21 mouse cellular contexts compared by ENCODE assay signal in the genomic region with DNA sequence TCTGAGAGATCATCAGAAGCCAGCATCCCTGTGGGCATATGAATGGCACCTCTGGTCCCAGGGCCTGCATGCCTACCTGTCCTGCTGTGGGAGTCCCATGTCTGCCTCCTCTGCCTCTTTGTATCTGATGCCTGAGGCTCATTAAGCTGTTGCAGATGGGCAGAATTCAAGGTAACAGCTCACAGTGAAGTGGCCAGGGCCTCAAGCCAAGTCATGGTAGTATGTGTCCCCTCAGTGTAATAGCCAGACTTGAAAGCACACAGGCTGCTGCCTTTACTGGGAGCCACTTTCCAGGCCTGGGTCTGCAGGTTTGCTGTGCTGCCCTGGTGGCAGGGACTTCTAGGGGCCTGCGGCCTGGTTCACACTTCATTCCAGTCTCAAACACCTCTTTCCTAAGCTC. TPM values are rescaled to one million over a fixed set of nuclear protein-coding genes. Genes with fewer than 3 reads are reported as not detected.
DNase-seq lines count a peak whose midpoint lies in the region; ATAC-seq and TF ChIP-seq lines count a peak whose summit lies in the region.
"Had no signal": no experiment of that assay in that cellular context is flagged by ENCODE, and none has a peak within 500 bp of the region (broad histone marks: within the 10 kb centered on the region; RNA-seq: fewer than 3 reads in every experiment).

No protein-coding gene starts in this region.

- no peak overlapping the region for H3K4me2 ChIP-seq in stomach, postnatal 0 days (replicated peaks; ENCODE audit: low read depth)
- H3K4me2 ChIP-seq: embryonic facial prominence, embryonic 12.5 days; forebrain, embryonic 13.5 days; forebrain, embryonic 15.5 days had no signal

- no peak for ATAC-seq in stomach, postnatal 0 days (ENCODE audit: low FRiP score, low TSS enrichment)
- ATAC-seq: activated CD4-positive, CD25-positive, alpha-beta regulatory T cell, adult 4 months; CD4-positive, CD25-positive, alpha-beta regulatory T cell, adult 4 months; forebrain, embryonic 13.5 days; forebrain, embryonic 15.5 days; forebrain, postnatal 0 days; Patski had no signal

- no peak for TF ChIP-seq EP300 in stomach, postnatal 0 days (optimal IDR thresholded peaks at IDR 0.05)

- H3K27ac ChIP-seq in cerebellum, adult 2 months (ENCODE audit: insufficient read depth, low read length) = no peak overlapping the region
- H3K27ac ChIP-seq in stomach, postnatal 0 days (replicated peaks) = peak overlapping the region; percentile 2; the same call in 1 of the 2 replicates
- H3K27ac ChIP-seq: embryonic facial prominence, embryonic 10.5 days; embryonic facial prominence, embryonic 12.5 days; forebrain, embryonic 13.5 days; forebrain, embryonic 15.5 days had no signal

- 96% methylated on average over 1 of the region's 1 CpGs for WGBS in cerebellum, adult 2 months
- 96% methylated on average over 1 of the region's 1 CpGs for WGBS in stomach, postnatal 0 days

- peak; percentile 54 to 65 for DNase-seq in cerebellum, postnatal 10 days
- no peak for DNase-seq in cerebellum, adult 2 months
- DNase-seq in left cerebral cortex, postnatal 4 days = peak; percentile 22
- no peak for DNase-seq in left cerebral cortex, postnatal 14 days (ENCODE audit: low spot score in 2 of 2)
- no peak for DNase-seq in stomach, postnatal 0 days (ENCODE audit: low spot score)
- DNase-seq: adrenal gland, adult 8-10 months; adrenal gland, postnatal 14 days; B cell, adult 2 months; cerebellum, adult 11-12 months; cerebellum, adult 8-10 months; cerebellum, adult 9-11 months; forebrain, postnatal 0 days had no signal

- H3K9me3 ChIP-seq in stomach, postnatal 0 days (ENCODE audit: control insufficient read depth, low read length) = no peaks in the 10 kb centered on the region
- H3K9me3 ChIP-seq: embryonic facial prominence, embryonic 12.5 days; forebrain, embryonic 13.5 days; forebrain, embryonic 15.5 days; G1E had no signal

- no peak overlapping the region for H3K9ac ChIP-seq in stomach, postnatal 0 days (ENCODE audit: low read length)
- H3K9ac ChIP-seq: embryonic facial prominence, embryonic 12.5 days; forebrain, embryonic 13.5 days; forebrain, embryonic 15.5 days; forebrain, postnatal 0 days had no signal

- TF ChIP-seq POLR2A in cerebellum, adult 2 months (IDR thresholded peaks at IDR 0.05; ENCODE audit: borderline replicate concordance, insufficient read depth, low read length) = no peak

- no peak overlapping the region for H3K4me3 ChIP-seq in cerebellum, adult 2 months (replicated peaks; ENCODE audit: insufficient read depth, low read depth, low read length)
- H3K4me3 ChIP-seq in stomach, postnatal 0 days (ENCODE audit: low read depth, low read length) = no peak overlapping the region
- H3K4me3 ChIP-seq: embryonic facial prominence, embryonic 10.5 days; embryonic facial prominence, embryonic 12.5 days; forebrain, embryonic 13.5 days; forebrain, embryonic 15.5 days had no signal

- H3K27me3 ChIP-seq in cerebellum, adult 2 months (ENCODE audit: control insufficient read depth, insufficient read depth, low read length) = no peaks in the 10 kb centered on the region
- H3K27me3 ChIP-seq in stomach, postnatal 0 days (ENCODE audit: control insufficient read depth, insufficient read depth, low read length) = no peaks in the 10 kb centered on the region
- H3K27me3 ChIP-seq: CH12.LX; embryonic facial prominence, embryonic 12.5 days; forebrain, embryonic 13.5 days; forebrain, embryonic 15.5 days; Patski had no signal

- H3K4me1 ChIP-seq in cerebellum, adult 2 months (ENCODE audit: control insufficient read depth, insufficient read depth, low read length) = no peaks in the 10 kb centered on the region
- H3K4me1 ChIP-seq in stomach, postnatal 0 days (replicated peaks; ENCODE audit: control insufficient read depth, insufficient read depth) = no peaks in the 10 kb centered on the region
- H3K4me1 ChIP-seq: embryonic facial prominence, embryonic 10.5 days; embryonic facial prominence, embryonic 12.5 days; forebrain, embryonic 13.5 days; forebrain, embryonic 15.5 days had no signal

- H3K36me3 ChIP-seq in stomach, postnatal 0 days (ENCODE audit: control insufficient read depth, insufficient read depth, low read length) = peaks cover 23% of the 10 kb centered on the region

- intact Hi-C loops in left cerebral cortex, postnatal 4 days (cut with DNase I) = no loop called here
- intact Hi-C loops in left cerebral cortex, postnatal 14 days (cut with DNase I) = no loop called here

- no peak for TF ChIP-seq CTCF in cerebellum, adult 2 months (IDR thresholded peaks at IDR 0.05; ENCODE audit: borderline replicate concordance, insufficient read depth, low read depth, low read length)
- TF ChIP-seq CTCF in stomach, postnatal 0 days (IDR thresholded peaks at IDR 0.05; ENCODE audit: low read depth) = no peak

RNA-seq across cellular contexts. Expression of gene B3gntl1, which starts 55.6 kb away (rescaled TPM):
- 5.4 and 5.5 TPM in 2 replicates for polyA plus RNA-seq in cerebellum, adult 2 months (2012; rRNA removed)
- total RNA-seq in left cerebral cortex, postnatal 4 days (2021) = 1 to 10 TPM; 7.2 to 7.6 TPM
- 1 to 10 TPM; 5.7 to 7.1 TPM for total RNA-seq in left cerebral cortex, postnatal 14 days (2021)
- 3.3 and 4.2 TPM in 2 replicates for polyA plus RNA-seq in stomach, postnatal 0 days (2015; fragmentation: Nextera tagmentation; extraction: Ambion mirVana)

Comparison
In these comparisons a context has a peak if more than half of its experiments do, and no peak if none do; other contexts are left out.
1. DNase-seq: peak in cerebellum, postnatal 10 days (2 of 2) and left cerebral cortex, postnatal 4 days (single experiment); none in cerebellum, adult 2 months (0 of 2), left cerebral cortex, postnatal 14 days (0 of 2) and stomach, postnatal 0 days (single experiment).